Mouse (Mus musculus): ENCODE measurements around the gene Get4. TPM values are rescaled to one million over a fixed set of nuclear protein-coding genes. Genes with fewer than 3 reads are reported as not detected.

Gene Get4
- polyA plus RNA-seq, 2 experiments from 2014 or later: 12.5 to 12.6 TPM

- peak; percentile 79 for ATAC-seq
Observed at GRCm38 (mm10) chr5:139283460-139284180, 31.5 kb downstream of the Get4 start.

- ATAC-seq: no peak
Observed at GRCm38 (mm10) chr5:139285383-139286067, 33.4 kb downstream of the Get4 start.

- no peak for ATAC-seq
Observed at GRCm38 (mm10) chr5:139286142-139286941, 34.2 kb downstream of the Get4 start.

- no peak for ATAC-seq
Observed at GRCm38 (mm10) chr5:139287099-139287498, 35.0 kb downstream of the Get4 start.

- ATAC-seq: no peak
Observed at GRCm38 (mm10) chr5:139287787-139288186, 35.7 kb downstream of the Get4 start.

GRCm38 (mm10) chr5:139288591-139288990 is 36.5 kb downstream of the Get4 start:
- ATAC-seq: no peak

- peak; percentile 75 for ATAC-seq
Observed at GRCm38 (mm10) chr5:139290467-139291259, 38.5 kb downstream of the Get4 start.

GRCm38 (mm10) chr5:139291811-139292560 is 39.9 kb downstream of the Get4 start:
- ATAC-seq: no peak

GRCm38 (mm10) chr5:139294089-139294488 is 42.0 kb downstream of the Get4 start:
- ATAC-seq: no peak

- no peak for ATAC-seq
Observed at GRCm38 (mm10) chr5:139297092-139297491, 45.0 kb downstream of the Get4 start.

GRCm38 (mm10) chr5:139297745-139298144 is 45.6 kb downstream of the Get4 start:
- no peak for ATAC-seq

GRCm38 (mm10) chr5:139302101-139302500 is 50.0 kb downstream of the Get4 start:
- no peak for ATAC-seq

- peak; percentile 87 for ATAC-seq
Observed at GRCm38 (mm10) chr5:139303646-139304061, 51.5 kb downstream of the Get4 start.

GRCm38 (mm10) chr5:139309946-139310345 is 57.8 kb downstream of the Get4 start:
- ATAC-seq: peak; percentile 85

- ATAC-seq: peak; percentile 44
Observed at GRCm38 (mm10) chr5:139310477-139310876, 58.4 kb downstream of the Get4 start.

- ATAC-seq: no peak
Observed at GRCm38 (mm10) chr5:139311822-139312221, 59.7 kb downstream of the Get4 start.

GRCm38 (mm10) chr5:139313536-139313935 is 61.4 kb downstream of the Get4 start:
- ATAC-seq: no peak

- ATAC-seq: no peak
Observed at GRCm38 (mm10) chr5:139314941-139315642, 63.0 kb downstream of the Get4 start.

- ATAC-seq: no peak
Observed at GRCm38 (mm10) chr5:139316982-139317675, 65.0 kb downstream of the Get4 start.

GRCm38 (mm10) chr5:139317751-139318504 is 65.8 kb downstream of the Get4 start:
- no peak for ATAC-seq
